Mouse (Mus musculus) thymus, postnatal 14 days (tissue): Measurements from ENCODE around the gene Ptf1a.
A peak's percentile ranks its signal among the peaks of the same experiment; 100 is the strongest.

ENCODE experiments used
- DNase-seq: peaks from one replicate; pipeline ENCODE4 v3.0.0; 2021

Gene Ptf1a

DNA sequence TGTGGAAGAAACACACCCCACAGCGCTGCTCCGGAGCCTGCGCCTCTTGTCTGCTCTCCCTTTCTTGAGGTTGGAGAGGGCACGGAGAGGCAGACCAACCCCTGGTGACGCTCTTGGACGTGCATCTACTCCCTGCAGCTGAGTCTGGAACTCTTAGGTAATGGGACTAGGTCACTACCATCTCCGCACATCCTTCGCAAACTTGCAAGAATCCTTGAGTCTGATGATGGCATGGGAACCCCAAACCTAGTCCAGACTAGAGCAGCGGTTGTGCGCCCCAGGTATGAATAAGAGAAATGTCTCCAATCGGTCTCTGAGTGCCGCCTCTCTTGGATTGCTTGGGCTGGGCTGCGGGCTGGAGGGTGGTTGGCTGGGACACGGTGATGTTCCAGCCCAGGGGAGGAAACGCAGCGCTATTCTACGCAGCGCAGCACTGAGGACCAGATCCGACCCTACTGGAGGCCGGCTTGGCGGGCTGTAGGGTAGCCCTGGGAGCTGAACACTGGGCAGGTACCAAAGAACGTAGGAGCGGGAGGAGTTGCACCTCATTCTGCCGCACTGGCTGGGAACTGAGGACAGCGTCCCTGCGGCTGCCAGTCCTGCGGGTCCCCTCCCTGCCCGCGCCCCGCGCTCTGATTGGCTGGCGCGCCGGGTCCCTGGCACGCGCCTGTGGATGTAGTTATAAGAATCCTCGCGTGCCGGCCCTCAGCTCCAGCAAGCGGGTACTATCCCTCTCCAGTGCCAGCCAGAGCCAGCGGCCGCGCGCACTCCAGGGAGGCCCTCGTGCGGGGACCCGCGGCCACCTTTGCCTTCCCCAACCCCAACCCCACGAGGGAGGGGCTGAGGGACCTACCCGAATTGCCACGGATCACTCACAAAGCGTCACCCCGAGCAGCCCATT is at the start of gene Ptf1a:
Ptf1a (plus strand) TSS at position 733 of the 901 bp plus-strand sequence.
- no peak for DNase-seq

DNA sequence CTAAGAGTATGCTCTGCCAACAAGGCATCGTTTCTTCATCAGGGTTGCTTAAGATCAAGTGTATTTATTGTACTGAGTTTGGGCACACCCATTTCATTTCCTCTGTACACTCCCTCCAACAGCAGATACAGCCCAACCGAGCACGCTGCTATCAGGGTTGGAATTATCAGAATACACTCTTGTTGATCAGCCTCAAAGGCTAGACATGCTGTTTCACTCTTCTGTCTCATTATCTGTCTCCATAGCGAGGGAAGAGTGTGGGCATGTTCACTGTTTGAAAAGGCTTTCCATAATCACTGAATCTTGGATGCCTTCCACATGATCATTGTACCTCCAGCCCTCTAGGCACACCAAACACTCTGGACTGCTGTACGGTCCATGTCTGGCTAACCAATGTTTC is 40.1 kb upstream of the Ptf1a start:
- no peak for DNase-seq

DNA sequence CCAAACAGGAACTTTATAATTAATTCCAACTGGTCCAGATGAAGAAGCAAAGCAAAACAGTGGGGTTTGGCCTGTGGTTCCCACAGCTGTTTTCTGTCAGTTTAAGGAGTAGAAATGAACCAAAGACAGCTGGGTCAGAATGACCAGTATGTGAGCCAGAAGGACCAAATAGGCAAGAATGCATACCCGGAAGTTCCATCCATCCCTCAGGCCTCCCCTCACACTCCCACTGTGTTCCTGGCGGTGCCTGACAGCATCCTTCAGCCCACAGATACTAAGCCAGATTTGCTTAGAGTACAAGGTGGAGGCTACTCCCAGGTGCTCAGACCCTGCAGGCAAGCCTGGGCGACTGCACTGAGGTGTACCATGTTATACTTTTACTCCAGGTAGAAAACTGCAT is 38.9 kb upstream of the Ptf1a start:
- DNase-seq = no peak

DNA sequence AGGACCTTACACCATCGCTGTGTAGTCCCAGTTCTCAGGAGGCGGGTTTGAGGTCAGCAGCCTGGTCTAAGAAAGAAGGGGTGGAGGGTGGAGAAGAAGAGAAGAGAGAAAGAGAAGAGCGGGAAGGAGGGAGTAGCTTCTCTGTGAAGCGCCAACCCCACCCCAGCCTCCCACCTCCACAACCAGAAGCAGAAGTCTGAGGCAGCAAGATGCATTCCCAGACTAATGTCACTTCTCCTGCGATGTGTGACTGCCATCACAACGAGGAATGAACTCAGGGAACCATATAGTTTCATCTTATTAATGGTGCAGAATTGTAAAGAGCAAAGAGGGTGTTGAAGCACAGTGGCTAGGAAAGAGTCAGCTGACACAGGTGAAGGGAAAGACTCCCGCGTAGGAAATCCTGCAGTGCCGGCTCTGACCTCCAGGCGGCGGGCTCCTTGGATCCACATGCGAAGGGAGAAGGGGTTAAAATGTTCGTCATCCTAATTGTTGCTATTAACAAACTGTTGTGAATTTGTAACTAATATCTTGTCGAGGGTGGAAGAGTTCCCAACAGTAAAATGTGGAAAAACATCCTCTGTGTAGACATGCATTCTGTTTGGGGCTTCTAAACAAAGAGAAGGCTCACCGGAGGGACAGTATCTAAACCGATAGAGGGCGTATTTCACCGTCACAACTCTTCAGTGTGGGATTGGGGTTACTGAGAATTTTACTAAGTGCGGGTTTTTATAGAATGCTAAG is 31.1 kb upstream of the Ptf1a start:
- DNase-seq = peak; percentile 74

DNA sequence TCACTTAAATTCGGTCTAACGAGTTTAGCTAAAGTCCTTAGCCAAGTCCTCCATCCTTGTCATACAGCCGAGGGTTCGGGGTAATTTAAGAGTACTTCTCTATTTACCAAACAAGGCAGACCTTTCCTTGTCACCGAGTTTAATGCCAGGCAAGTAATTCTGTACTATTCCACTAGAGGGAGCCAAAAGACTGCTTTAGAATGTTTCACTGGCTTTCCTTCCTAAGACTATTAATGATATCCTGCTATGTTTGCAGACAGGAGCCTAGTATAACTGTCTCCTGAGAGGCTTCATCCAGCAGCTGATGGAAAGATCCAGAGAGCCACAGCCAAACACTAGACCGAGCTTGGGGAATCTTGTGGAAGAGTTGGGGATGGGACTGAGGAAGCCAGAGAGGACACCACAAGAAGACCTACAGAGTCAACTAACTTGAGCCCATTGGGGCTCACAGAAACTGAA is 30.4 kb upstream of the Ptf1a start:
- peak; percentile 52 for DNase-seq

DNA sequence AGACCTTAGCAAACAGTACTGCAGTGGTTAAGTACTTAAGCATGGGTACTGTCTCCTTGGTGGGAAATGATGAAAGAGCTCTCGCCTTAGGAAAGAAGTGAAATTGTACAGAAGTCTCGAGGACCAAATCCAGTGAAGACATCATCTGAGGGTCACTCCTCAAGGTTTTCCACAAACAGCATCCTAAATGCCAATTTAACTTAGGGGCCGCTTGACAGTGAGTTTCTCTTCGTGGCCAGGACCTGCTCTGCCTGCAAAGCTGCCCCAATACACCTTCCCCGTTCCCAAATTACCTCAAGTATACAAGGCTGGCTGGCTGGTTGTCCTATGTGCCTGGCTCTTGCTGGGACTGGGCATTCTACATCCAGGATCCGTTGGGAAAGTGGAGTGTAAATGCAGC is 29.4 kb upstream of the Ptf1a start:
- no peak for DNase-seq

DNA sequence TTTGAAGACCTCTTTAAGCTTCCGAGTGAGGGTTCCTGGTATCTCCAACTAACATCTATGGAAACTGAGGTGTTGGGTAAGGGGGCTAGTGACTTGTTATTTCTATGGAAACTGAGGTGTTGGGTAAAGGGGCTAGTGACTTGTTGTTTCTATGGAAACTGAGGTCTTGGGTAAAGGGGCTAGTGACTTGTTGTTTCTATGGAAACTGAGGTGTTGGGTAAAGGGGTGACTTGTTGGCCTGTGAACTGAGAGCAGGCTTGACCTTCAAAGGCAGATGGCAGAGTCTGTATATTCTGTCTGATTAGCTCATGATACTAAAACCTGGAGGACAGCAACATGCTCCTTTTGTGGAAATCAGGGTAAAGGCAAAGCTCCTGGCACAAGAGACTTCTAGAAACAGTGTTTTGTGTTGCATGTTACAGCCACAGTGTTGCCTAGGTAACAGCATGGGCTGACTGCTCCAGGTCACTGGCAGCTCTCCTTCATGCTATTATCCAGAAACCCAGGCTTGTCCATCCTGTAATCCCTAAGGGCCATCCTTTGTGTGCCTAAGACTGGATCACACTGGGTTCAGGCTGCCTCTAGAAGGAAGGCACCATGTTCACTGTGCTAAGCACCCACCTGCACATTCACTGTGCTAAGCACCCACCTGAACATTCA is 25.6 kb upstream of the Ptf1a start:
- DNase-seq = no peak

DNA sequence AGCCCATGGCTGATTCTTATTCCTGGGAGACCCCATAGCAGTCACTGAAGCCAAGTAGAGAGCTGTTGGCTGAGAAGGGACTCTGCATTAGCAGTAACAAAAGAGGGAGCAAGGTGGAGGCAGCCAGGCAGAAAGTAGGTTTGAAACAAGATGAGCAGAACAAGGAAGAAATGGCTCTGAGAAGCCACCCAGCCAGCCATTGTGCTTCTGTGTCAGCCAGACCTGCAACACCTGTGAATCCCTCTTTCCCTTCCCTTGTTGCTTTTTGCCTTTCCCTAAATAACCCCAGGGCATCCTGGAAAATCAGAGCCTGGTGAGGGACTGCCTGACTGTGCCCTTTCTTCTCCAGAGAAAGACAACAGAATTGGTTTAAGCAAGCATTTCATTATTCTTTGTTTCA is 23.2 kb upstream of the Ptf1a start:
- DNase-seq = no peak

DNA sequence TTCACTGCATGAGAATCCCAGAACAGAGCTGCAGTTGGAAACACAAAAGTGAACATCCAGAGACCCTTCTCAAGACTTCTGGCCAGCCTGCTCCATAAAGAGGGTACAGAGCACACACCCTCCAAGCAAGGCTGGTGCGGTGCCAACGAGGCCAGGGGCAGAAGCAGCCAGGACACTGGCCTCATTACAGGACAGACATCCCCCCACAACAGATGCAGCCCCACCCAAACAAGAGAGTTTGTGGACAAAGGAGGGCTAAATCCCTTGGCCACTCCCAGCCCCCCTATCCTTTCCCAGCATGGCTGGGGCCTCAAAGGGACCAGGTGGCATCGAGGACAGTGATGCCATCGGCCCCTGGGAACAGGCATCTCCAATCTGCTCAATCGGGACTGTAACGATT is 22.4 kb upstream of the Ptf1a start:
- DNase-seq = no peak

DNA sequence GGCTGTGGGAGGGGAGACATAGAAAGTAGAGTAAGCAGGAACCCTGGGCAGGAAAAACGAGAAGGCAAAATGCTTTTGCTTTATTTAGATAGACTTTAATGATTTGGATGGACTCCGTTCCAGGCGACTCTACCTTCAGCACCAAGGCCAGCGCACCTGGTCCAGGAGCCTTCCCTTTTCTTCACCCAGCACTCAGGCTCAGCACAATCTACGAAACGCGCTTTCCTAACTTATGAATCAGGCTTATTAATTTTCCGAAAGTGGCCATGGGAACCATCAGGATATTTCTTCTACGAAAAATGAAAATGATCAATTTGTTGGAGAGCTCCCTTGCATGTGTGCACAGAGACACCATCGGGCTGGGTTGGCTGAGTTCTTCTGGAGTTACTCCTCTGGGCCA is 16.4 kb upstream of the Ptf1a start:
- DNase-seq = peak; percentile 28

DNA sequence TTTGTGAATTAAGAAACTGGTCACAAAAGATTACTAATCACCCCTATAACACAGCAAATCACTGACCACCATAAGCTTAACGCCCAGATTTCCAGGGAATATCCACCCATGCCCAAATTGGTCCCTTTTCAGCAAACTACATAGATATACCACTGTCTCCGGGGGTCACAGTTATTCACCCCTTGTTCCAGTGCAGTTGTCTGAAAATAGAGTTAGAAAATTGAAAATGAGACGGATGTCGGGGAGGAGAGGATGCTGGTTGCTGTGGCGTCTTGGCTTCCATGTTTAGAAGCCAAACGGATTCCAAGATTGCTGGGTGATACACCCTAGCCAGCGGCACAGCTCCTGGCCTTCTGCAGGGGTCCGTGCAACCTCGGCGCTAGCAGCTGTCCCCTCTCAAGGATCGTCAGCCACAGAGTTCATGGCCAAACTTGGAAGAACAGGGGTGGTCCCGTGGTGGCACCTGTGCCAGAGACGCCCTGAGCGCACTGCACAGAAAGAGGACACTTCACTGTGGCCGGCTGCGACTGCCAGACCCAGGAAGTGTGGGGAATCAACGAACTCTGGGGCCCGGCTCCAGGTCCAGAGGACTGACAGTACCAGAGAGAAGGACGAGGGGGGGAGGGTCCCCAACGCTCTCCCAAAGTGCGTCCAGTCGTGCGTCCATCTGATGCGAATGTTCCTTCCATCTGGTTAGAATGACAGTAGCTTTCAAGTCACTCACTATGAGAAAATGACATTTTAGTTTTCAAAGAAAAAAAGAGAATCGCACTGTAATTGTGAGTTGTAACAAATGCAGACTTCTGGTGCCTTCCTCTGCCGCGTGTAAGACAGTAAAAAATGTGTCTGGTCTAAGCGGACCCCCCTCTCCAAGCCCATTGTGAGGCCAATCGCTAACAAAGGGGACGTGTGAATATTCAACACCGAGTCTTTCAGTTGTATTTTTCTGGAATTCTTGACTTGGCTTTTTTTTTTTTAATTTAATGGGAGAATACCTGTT is 15.5 kb upstream of the Ptf1a start:
- DNase-seq = no peak

DNA sequence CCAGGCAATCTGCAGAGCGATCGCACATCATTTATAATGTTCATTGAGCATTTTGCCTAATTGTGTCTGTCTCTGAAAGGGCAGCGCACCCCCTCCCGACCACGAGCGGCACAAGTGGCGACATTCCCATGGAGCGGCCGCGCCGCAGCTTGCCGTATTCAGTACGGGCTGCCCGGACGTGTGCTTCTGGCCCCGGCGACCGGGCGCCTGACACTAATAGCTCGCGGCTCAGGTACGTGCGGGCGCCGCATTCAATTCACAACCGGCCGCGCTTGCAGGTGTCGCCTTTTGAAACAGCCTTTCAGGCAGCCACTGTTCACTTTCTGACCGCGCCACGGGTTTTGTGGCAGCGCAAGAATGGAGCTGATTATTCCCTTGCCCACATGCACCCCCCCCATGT is 14.7 kb upstream of the Ptf1a start:
- DNase-seq = no peak

DNA sequence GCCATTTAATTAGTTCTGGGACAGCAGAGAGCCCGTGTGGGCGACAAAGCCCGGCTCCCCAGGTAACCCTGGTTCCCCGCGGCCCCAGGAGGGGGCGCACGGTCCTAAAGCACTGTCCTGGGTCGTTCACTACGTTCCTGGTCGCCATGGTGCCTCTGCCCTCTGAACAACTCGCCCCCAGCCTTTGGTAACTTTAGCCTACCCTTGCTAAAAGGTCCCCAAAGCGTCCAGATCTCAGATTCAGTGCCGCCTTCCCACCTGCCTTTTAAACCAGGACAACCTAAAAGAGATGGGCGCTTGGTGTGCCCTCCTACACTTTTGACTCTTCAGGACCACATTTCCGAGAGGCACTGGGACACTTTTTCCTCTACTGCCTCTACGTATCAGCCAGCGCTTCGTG is 14.3 kb upstream of the Ptf1a start:
- DNase-seq = no peak

DNA sequence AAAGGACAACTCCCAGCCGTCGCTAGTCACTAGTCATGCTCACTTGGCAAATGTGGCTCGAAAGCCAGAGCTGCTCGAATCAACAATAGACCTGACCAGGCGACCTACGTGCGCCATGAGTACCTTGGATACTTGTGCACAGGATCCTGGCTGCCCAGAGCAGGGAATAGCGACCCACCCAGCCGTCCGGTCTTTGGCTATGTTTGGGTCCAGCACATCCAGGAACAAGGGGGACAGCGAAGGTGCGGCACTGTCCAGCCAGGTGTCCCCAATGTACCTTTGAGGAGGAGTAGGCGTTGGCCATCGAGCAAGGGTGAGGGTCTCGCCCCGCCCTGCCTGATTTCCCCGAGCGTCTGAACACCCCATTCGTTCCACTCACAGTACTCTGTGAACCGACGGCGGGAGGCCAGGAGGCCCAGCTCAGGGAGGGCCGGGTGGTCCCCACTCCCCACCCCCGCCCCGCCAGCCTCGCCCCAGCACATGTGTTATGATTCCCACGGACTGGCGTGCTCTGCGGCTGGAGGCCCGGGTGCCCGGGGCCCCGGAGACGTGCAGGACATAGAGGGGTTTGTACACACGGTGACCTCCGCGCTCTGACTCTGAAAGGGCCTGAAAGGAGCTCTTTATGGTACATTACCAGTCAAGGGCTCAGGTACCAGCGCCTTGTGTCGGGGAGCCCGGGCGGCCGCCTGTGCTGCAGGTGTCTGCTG is 13.7 kb upstream of the Ptf1a start:
- DNase-seq = no peak

DNA sequence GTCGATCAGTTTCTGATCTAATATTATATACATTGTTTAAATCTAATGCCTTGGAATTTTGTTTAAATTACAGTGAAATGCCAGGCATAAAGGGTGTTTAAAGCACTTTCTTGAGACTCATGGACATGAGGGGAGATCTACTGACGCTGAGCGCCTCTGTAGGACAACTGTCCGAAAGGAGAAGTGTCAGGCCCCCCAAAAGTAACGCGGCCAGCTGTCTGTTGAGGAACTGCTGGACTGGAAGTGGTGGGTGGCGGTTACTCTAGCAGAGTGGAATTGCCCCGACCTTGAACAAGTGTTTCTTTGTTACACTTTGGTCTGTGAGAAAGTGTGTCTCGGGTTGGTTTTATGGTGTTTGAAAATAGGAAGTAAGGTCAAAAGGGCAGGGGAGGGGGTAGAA is 1.1 kb upstream of the Ptf1a start:
- DNase-seq = no peak

DNA sequence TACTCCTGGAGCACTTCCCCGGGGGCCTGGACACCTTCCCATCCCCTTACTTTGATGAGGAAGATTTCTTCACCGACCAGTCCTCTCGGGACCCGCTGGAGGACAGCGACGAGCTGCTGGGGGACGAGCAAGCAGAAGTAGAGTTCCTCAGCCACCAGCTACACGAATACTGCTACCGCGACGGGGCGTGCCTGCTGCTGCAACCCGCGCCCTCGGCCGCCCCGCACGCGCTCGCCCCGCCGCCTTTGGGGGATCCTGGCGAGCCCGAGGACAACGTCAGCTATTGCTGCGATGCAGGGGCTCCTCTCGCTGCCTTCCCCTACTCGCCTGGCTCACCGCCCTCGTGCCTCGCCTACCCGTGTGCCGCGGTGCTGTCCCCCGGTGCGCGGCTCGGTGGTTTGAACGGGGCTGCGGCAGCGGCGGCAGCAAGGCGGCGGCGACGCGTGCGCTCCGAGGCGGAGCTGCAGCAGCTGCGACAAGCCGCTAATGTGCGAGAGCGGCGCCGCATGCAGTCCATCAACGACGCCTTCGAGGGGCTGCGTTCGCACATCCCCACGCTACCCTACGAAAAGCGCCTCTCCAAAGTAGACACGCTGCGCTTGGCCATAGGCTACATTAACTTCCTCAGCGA is 523 bp downstream of the Ptf1a start:
- DNase-seq = no peak

DNA sequence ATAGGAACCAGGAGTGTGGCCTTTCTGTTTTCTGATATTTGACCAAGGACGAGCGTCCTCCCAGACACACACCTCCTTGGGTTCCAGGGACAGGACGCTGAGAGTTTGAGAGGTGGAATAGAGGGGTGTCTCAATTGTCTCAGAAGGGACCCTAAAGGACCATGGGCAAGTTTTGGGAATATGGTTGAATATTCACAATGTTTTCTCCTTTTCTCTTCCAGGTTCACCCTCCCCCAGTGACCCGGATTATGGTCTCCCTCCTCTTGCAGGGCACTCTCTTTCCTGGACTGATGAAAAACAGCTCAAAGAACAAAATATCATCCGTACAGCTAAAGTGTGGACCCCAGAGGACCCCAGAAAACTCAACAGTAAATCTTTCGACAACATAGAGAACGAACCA is 1.3 kb downstream of the Ptf1a start:
- no peak for DNase-seq

DNA sequence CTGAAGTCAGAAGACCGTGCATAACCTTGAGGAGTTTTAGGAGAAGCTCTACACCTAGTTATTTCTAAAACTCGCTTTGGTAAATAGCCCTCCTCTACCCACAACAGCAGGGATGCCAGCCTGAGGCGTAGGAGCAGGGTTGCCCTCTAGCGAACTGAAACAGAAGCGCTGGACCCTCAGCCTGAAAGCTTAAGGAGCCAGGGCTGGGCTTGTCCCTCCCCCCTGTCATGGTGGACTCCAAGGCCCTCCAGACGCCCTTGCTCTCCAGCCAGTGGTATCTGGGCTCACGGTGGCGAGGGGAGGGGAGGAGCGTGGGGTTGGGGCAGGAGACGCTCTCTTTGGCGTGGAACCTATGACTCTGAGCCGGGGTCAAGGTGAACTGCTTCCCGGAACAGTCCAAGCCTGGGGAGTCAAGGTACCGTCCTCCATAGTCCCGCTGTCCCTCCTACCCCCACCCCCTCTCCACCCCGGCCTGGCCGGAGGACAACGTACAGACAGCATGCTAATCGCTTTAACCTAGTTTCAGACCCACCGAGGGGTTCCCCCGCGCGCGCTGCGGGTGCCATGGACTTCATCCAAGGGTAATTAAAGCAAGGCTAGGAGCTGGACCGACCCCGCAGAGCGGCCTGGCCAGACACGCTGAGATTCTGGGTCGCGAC is 2.7 kb downstream of the Ptf1a start:
- DNase-seq = no peak

DNA sequence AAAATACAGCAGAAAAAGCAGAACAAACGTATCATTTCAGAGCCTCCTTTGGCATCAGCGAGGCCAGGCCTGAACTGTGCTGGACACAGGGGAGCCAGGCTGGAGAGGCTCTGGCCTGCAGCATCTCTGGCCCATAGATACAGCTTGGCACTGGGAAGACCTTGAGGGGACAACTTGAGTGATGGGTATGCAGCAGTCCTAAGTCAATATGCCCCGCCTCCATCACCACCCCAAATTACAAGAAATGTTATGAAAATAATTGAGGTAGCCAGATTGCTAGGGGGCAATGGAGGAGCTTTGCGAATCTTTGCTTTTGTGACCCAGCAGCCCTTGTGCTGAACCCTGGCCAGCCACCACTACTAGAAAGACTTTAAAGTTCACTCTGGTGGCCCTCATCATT is 3.8 kb downstream of the Ptf1a start:
- DNase-seq = no peak

DNA sequence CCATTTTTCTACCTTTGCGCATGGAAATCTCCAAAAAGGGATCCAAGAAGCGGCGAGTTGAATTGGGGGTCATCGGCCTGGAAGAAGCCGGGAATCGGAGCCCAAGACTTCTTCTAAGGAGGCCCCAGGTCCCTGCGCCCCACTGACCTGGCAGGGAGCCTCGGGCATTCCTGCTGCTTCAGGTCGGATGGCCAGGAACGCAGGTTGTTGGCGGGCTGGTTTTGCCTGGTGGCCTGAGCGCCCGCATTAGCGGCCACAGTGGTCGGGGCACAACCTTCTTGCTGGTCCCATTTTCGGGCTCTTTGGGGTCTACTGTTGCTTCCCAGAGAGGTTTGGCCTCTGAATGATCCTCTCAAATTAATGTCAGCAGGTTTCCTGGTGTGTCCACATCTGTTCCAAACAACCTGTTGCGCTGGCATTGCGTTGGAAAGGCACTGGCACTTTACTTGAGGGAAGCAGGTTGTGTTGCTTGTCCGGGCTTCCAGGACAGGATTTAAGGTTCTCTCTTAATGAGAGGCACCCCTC is 7.1 kb downstream of the Ptf1a start:
- DNase-seq = no peak
